Mouse (Mus musculus) CD8-positive naive resting alpha-beta T cell, adult 2 months (primary cell): Measurements from ENCODE around the gene Olfr328.
A peak's percentile ranks its signal among the peaks of the same experiment; 100 is the strongest.
"Not testable (repeated sequence)": the region's sequence is repeated elsewhere in the genome, so short reads cannot be mapped to it uniquely, and the experiment has no call there.

ENCODE experiments used
- DNase-seq, 2 experiments: peaks; one replicate each; pipeline ENCODE4 v3.0.0; 2022; ENCODE audit warnings: low read depth in 2 of 2, low spot score in 2 of 2

The Olfr328 gene

GRCm38 (mm10) chr11:58555536-58555935 lies at the start of gene Olfr328:
Gene Olfr328 (minus strand): TSS chr11:58555636.
- no peak for DNase-seq

- DNase-seq = no peak
Observed at GRCm38 (mm10) chr11:58605228-58605627, 49.8 kb upstream of the Olfr328 start.

GRCm38 (mm10) chr11:58604688-58605087 lies 49.3 kb upstream of the Olfr328 start:
- DNase-seq = no peak

- no peak for DNase-seq
Observed at GRCm38 (mm10) chr11:58602800-58603560, 47.5 kb upstream of the Olfr328 start.

- DNase-seq = no peak
Observed at GRCm38 (mm10) chr11:58602062-58602461, 46.6 kb upstream of the Olfr328 start.

GRCm38 (mm10) chr11:58597837-58598236 lies 42.4 kb upstream of the Olfr328 start:
- no peak for DNase-seq

- no peak for DNase-seq
Observed at GRCm38 (mm10) chr11:58594814-58595213, 39.4 kb upstream of the Olfr328 start, which contains the start of gene Olfr324. Gene Olfr324 (plus strand): TSS chr11:58595114.

- no peak for DNase-seq
Observed at GRCm38 (mm10) chr11:58588620-58589250, 33.3 kb upstream of the Olfr328 start.

- peak; percentile 25 to 27 for DNase-seq
Observed at GRCm38 (mm10) chr11:58587898-58588348, 32.5 kb upstream of the Olfr328 start.

- DNase-seq = no peak
Observed at GRCm38 (mm10) chr11:58578636-58579035, 23.2 kb upstream of the Olfr328 start.

- DNase-seq = no peak
Observed at GRCm38 (mm10) chr11:58577430-58577829, 22.0 kb upstream of the Olfr328 start, which contains the start of gene Olfr325. Gene Olfr325 (plus strand): TSS chr11:58577730.

GRCm38 (mm10) chr11:58570405-58570804 lies 15.0 kb upstream of the Olfr328 start, which contains the start of gene Olfr224:
Gene Olfr224 (minus strand): TSS chr11:58570553.
- no peak for DNase-seq

- no peak for DNase-seq
Observed at GRCm38 (mm10) chr11:58546322-58546721, 9.1 kb downstream of the Olfr328 start, which contains the start of gene Olfr329-ps. Gene Olfr329-ps (minus strand): TSS chr11:58546422.

GRCm38 (mm10) chr11:58534736-58535135 lies 20.7 kb downstream of the Olfr328 start, which contains the start of gene Olfr330:
Gene Olfr330 (minus strand): TSS chr11:58534836.
- DNase-seq = not testable (repeated sequence)

GRCm38 (mm10) chr11:58519756-58520155 lies 35.7 kb downstream of the Olfr328 start:
- peak in 1 of 2 experiments; percentile 19 for DNase-seq

GRCm38 (mm10) chr11:58518916-58519315 lies 36.5 kb downstream of the Olfr328 start:
- DNase-seq = peak; percentile 50 to 66

- DNase-seq = not testable (repeated sequence)
Observed at GRCm38 (mm10) chr11:58509058-58509457, 46.4 kb downstream of the Olfr328 start.

- DNase-seq = not testable (repeated sequence)
Observed at GRCm38 (mm10) chr11:58502472-58502871, 53.0 kb downstream of the Olfr328 start, which contains the start of gene Olfr331. Gene Olfr331 (minus strand): TSS chr11:58502572.
